Mouse (Mus musculus): ENCODE results near the gene Flot1. TPM values are rescaled to one million over a fixed set of nuclear protein-coding genes. Genes with fewer than 3 reads are reported as not detected.
A peak's percentile ranks its signal among the peaks of the same experiment; 100 is the strongest.

The Flot1 gene
- total and polyA plus RNA-seq, 3 experiments, result 38.1 to 64.1 TPM; not detected in 1

DNA sequence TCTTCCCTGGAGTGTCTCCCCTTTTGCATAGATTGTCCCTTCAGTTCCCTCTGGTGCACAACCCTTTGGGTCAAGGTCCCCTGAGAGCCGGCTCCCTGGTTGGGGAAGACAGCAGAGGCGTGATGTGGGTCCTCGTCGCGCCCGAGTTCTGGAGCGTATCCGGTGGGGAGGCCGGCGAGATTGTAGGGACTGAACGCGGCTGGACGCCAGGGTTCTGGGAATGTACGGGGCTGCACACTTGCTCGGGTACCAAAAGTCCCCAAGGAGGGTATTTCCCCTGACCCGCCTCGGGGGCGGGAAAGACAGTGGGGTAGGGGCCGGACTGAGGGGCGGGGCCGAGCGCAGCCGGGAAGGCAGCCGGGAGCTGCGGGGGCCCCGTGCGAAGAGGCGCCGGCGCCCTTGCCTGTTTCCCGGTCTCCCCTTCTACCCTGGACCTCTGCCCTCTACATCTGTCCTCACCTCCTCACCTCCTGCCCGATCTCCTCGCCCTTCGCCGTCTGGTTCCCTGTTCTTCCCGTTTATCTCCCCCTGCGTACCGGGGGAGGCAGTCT is 43.3 kb downstream of the Flot1 start:
- Histone ChIP-seq H3K36me3 (ENCODE audit: control insufficient read depth in 1 of 2, insufficient read depth in 2 of 2, low read length in 2 of 2) (peaks cover 0 to 3% of the 10 kb centered on the region in 2 experiments; a peak in 2 of 4 replicates), H3K4me1 (ENCODE audit: control insufficient read depth in 1 of 2, insufficient read depth in 2 of 2, low read length in 2 of 2) (peaks cover 2 to 16% of the 10 kb centered on the region in 2 experiments; a peak in 3 of 4 replicates), H3K27me3 (ENCODE audit: control insufficient read depth in 1 of 2, insufficient read depth in 2 of 2, low read length in 2 of 2) (no peaks in the 10 kb centered on the region), H3K79me2 (ENCODE audit: control insufficient read depth, insufficient read depth, low read length, poor library complexity) (peaks cover 15% of the 10 kb centered on the region), H3K27ac (ENCODE audit: control insufficient read depth, low read depth, low read length) (peak overlapping the region; percentile 70), H3K4me3 (ENCODE audit: control insufficient read depth in 1 of 2, insufficient read depth in 1 of 2, low read depth in 2 of 2, low read length in 2 of 2) (peak overlapping the region; percentile 62 to 70), H3K9ac (ENCODE audit: control insufficient read depth, low read depth, low read length, poor library complexity, severe bottlenecking) (peak overlapping the region; percentile 77), H3K9me3 (replicated peaks; ENCODE audit: insufficient read depth, low read length) (no peaks in the 10 kb centered on the region)
- TF ChIP-seq NELFE (IDR thresholded peaks at IDR 0.05; ENCODE audit: low read depth, low read length) (0 out of 2 replicates have a peak, but pooled peaks have one; percentile 15), POLR2AphosphoS2 (IDR thresholded peaks at IDR 0.05; ENCODE audit: low read length) (no peak), RAD21 (IDR thresholded peaks at IDR 0.05; ENCODE audit: low read depth, low read length) (no peak), UBTF (IDR thresholded peaks at IDR 0.05; ENCODE audit: borderline replicate concordance, insufficient read depth, low read depth, low read length) (no peak), TAL1 (IDR thresholded peaks at IDR 0.05; ENCODE audit: low read length) (no peak), ZNF384 (IDR thresholded peaks at IDR 0.05; ENCODE audit: low read depth, low read length) (no peak), POLR2AphosphoS5 (IDR thresholded peaks at IDR 0.05; ENCODE audit: borderline replicate concordance, low read depth, low read length) (no peak)
- no peak for DNase-seq (ENCODE audit: low read depth, low spot score)

DNA sequence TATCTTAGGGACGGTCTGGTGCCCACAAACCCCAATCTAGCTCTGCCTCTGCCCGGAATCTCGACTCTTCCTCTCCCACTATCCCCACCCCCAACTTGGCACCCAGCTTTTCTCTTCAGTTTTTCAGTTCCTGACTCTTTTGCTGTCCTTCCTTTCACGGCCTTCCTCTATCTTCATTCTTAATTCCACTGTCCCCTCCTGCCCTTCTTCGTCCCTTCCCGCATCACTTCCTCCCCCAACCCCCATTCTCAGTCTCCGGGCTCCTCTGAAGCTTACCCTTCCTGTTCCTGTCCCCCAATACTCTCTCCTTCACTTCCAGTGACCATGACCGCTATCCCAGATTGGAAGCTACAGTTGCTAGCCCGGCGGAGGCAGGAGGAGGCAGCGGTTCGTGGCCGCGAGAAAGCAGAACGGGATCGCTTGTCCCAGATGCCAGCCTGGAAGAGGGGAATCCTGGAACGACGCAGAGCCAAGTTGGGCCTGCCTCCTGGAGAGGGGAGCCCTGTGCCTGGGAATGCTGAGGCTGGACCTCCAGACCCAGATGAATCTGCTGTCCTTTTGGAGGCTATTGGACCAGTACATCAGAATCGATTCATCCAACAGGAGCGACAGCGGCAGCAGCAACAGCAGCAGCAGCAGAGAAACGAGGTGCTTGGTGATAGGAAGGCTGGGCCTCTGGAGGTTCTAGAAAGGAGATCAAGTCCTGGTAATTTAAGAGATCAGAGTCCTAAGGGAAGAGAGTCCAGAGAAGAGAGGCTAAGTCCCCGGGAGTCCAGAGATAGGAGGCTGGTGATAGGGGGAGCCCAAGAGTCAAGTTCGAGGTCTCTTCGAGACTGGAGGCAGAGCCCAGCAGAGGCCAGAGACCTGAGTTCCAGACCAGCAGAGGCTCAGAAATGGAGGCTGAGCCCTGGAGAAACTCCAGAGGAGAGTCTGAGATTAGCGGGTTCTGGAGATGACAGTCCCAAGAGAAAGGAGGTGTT is 44.2 kb downstream of the Flot1 start:
- peak; percentile 62 for DNase-seq (ENCODE audit: low read depth, low spot score)
- Histone ChIP-seq H3K79me2 (ENCODE audit: control insufficient read depth, insufficient read depth, low read length, poor library complexity) (peaks cover 18% of the 10 kb centered on the region), H3K36me3 (ENCODE audit: control insufficient read depth in 1 of 2, insufficient read depth in 2 of 2, low read length in 2 of 2) (peaks cover 0 to 3% of the 10 kb centered on the region in 2 experiments; a peak in 2 of 4 replicates), H3K4me3 (ENCODE audit: control insufficient read depth in 1 of 2, insufficient read depth in 1 of 2, low read depth in 2 of 2, low read length in 2 of 2) (peak overlapping the region; percentile 70), H3K27ac (ENCODE audit: control insufficient read depth, low read depth, low read length) (peak overlapping the region; percentile 48), H3K9ac (ENCODE audit: control insufficient read depth, low read depth, low read length, poor library complexity, severe bottlenecking) (peak overlapping the region; percentile 77), H3K9me3 (replicated peaks; ENCODE audit: insufficient read depth, low read length) (no peaks in the 10 kb centered on the region), H3K27me3 (ENCODE audit: control insufficient read depth in 1 of 2, insufficient read depth in 2 of 2, low read length in 2 of 2) (no peaks in the 10 kb centered on the region), H3K4me1 (ENCODE audit: control insufficient read depth in 1 of 2, insufficient read depth in 2 of 2, low read length in 2 of 2) (peaks cover 2 to 13% of the 10 kb centered on the region in 2 experiments; a peak in 3 of 4 replicates)
- TF ChIP-seq MEF2A (IDR thresholded peaks at IDR 0.05; ENCODE audit: extremely low read depth, insufficient replicate concordance, low read depth, low read length, poor library complexity, severe bottlenecking), result no peak
- no peak for TF ChIP-seq ZKSCAN1 (IDR thresholded peaks at IDR 0.05; ENCODE audit: low read depth, low read length)
- no peak for TF ChIP-seq ELF1 (IDR thresholded peaks at IDR 0.05; ENCODE audit: low read depth, low read length)
- peak; percentile 42; the same call in 1 of the 2 replicates for TF ChIP-seq SIN3A (IDR thresholded peaks at IDR 0.05; ENCODE audit: low read length)
- TF ChIP-seq GABPA (IDR thresholded peaks at IDR 0.05; ENCODE audit: low read depth, low read length), result no peak
- peak; percentile 22; the same call in 1 of the 2 replicates for TF ChIP-seq HCFC1 (IDR thresholded peaks at IDR 0.05; ENCODE audit: low read depth, low read length)
- no peak for TF ChIP-seq NRF1 (IDR thresholded peaks at IDR 0.05; ENCODE audit: insufficient read depth, low read depth, low read length, poor library complexity, severe bottlenecking)
- no peak for TF ChIP-seq KAT2A (conservative IDR thresholded peaks at IDR 0.05; ENCODE audit: low read depth, low read length)
- 0 out of 2 replicates have a peak, but pooled peaks have one; percentile 20 for TF ChIP-seq TBP (IDR thresholded peaks at IDR 0.05; ENCODE audit: low read depth, low read length)
- no peak for TF ChIP-seq ZMIZ1 (IDR thresholded peaks at IDR 0.05; ENCODE audit: low read depth, low read length)
- TF ChIP-seq RCOR1 (IDR thresholded peaks at IDR 0.05; ENCODE audit: low read depth, low read length), result peak; percentile 35; the same call in 1 of the 2 replicates
- peak in 2 of 3 experiments; percentile 45 to 49; a peak in 5 of 6 replicates for TF ChIP-seq CTCF (IDR thresholded peaks at IDR 0.05 in 2 of 3, conservative IDR thresholded peaks at IDR 0.05 in 1 of 3; ENCODE audit: control insufficient read depth in 1 of 3, insufficient read depth in 1 of 3, low read depth in 2 of 3, low read length in 3 of 3, poor library complexity in 1 of 3, severe bottlenecking in 1 of 3)
